Mouse (Mus musculus): ENCODE results near the gene Pbx4.

Gene Pbx4

DNA sequence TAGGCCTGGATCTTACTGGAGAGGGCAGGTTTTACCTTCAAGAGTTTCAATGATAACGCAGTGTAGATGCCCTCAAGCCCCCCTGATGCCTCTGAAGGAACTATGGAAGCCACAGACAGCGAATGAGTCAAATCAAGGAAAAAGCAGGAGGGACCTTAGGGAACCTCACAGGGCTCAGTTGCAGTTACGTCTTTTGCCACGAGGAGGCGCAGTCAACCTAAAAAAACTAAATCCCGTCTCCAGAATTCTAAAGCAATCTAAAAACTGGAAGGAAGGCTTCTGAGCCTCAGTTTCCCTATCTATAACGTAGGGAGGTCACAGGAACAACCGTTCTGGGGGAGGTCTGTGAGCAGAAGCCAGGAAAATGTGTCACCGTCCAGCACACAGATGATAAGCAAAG lies 41.9 kb downstream of the Pbx4 start:
- peak in 1 of 2 experiments; percentile 51 for DNase-seq (ENCODE audit: low spot score in 2 of 2)

DNA sequence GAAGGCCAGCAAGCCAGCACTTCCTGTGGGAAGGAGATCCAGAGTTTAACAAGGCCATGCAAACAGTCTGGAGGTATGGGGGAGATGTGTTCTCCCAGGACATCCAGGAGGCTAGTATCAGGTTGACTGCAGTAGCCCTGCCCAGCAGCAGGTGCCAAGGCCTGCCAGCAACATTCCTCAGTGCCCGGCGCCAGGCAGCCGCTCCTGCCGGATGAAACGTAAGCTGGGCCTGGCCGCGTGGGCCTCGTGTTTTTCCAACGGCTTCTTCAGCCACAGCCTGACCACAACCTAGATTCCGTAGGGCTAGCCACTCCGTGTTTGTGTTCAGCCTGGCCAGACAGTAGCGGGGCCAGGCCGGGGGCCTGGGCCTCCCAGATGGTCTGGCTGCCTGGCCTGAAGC lies 42.4 kb downstream of the Pbx4 start:
- no peak for DNase-seq (ENCODE audit: low spot score in 2 of 2)

DNA sequence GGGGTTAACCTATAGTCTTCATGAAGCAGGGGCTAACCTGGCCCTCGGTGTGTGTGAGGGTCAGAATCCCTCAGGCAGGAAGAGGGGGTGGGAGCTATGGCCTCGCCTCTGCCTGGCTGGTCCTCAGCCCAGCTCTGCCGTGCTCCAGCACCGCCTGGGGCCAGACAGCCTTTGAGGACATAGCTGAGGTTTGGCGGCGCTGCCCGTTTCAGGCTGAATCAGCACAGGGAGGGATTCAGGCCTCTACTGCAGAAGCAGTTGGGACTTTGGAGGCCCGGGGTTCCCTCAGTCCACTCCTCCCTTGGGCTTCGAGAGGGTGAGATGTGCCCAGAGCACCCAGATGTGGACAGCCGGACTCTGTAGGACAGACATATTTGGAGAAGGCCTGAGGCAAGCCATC lies 43.8 kb downstream of the Pbx4 start:
- no peak for DNase-seq (ENCODE audit: low spot score in 2 of 2)

DNA sequence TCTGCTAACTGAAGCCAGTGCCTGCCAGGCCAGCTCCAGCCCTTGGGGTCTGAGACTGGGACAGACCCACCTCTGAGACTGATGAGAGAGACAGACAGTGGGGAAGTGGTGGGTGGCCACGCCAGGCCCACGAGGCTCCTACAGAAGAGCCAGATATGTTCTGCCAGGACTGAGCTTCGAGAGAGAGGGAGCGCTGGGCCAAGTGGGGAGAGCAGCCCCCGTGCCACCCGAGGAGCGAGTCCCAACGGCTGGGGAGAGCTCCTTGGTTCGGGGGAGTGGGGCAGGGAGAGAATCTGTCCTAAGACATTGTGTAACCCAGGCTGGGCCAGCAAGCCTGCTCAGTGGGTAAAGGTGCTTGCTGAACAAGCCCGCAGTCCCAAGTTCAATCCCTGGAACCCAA lies 44.7 kb downstream of the Pbx4 start:
- DNase-seq (ENCODE audit: low spot score in 2 of 2), result no peak

DNA sequence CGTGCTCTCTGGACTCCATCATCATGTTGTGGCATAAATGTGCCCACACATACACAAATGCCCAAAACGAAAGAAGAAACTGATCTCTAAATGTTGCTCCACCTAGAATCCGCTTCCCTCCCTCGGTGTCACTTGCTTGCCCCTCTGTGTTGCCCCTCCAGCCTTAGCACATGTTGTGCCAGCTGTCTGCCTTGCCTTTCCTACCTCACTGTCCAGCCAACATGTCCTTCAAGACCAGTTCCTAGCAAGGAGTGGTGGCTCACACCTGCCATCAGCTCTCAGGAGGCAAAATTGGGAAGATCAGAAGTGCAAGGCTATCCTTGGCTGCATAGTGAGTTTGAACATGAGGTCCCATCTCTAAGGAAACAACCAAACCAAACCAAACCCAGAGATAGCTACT lies 45.1 kb downstream of the Pbx4 start:
- DNase-seq (ENCODE audit: low spot score in 2 of 2), result no peak

DNA sequence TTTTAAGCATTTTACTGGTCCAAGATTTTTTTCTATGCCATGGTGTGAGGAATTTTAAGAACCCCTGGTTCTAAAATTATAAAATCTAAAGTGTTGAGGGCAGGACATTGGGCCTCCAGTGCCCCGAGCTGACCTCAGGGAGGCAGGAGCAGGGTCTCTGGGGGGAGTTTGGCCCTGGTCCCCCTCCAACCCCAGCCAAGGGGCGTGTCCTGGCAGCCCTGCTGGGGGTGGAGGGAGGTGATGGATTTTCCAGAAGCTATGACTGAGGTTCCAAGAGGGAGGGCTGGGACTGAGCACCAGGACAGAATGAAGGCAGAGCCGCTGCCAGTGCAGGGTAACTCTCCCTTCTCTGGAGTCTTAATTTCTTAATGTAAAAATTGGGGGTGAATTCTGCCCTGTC lies 45.7 kb downstream of the Pbx4 start:
- no peak for DNase-seq (ENCODE audit: low spot score in 2 of 2)

DNA sequence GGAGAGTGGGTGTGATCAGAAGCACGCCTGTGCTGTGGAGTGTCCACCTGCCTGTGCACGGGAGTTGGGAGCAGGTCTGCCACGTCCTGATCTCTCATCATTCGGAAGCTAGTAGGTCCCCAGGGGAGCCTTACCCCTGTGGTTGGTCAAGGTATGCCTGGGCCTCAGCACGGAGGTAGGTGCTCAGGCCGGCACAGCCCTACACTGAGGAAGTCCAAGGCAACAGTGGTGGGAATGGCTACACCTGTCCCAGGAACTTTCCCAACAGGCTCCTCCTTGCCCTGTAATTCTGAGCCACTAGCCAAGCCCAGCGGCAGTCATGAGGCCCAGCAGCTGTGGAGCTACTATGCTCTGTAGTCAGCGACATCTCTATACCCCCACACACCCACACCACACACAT lies 47.4 kb downstream of the Pbx4 start:
- DNase-seq (ENCODE audit: low spot score in 2 of 2), result no peak

DNA sequence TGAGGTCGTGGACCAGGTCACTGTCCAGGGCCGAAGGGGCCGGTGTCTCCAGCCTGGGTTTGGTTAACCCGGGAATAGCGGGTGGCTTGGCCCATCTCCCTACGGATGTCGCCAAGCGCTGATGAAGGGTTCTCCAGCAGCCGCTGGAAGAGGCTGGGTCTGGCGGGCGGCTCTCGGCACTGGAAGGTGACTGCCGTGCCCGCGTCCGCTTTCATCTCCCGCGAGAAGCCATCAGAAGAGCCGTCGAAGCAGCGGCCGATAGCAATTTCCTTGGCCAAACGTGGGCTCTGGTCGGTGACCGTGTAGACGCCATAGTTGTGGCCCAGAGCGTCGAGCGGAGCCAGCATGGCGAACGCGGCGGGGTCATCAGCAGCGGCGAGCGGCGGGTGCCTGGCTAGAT lies 48.5 kb downstream of the Pbx4 start:
- DNase-seq (ENCODE audit: low spot score in 2 of 2), result no peak

DNA sequence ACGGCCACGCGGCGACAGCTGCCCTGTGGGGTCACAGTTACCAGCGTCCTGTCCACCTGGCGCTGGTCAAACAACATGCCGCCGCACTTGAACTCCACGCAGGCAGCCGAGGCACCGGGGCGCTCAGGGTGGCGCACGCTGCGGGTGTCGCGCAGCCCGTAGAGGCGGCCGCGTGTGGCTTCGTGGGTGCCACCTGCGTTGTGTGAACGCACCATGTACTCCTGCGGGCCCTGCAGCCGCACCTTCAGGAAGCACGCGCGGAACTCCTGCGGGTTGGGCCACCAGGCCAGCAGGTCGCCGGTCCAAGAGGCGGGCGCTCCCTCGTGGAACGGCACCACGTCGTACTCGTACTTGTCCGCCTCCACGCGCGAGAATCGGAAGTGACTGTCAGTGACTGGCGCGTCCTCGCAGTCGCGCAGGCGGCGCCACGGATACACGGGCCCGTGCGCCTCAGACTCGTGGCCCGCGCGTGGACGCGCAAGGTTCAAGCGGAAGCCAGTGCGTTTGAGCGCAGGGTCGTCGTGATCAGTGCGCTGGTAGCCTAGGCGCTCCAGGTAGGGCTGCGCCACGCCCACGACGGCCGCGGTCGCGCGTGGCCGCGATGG lies 49.1 kb downstream of the Pbx4 start:
- DNase-seq (ENCODE audit: low spot score in 2 of 2), result no peak

DNA sequence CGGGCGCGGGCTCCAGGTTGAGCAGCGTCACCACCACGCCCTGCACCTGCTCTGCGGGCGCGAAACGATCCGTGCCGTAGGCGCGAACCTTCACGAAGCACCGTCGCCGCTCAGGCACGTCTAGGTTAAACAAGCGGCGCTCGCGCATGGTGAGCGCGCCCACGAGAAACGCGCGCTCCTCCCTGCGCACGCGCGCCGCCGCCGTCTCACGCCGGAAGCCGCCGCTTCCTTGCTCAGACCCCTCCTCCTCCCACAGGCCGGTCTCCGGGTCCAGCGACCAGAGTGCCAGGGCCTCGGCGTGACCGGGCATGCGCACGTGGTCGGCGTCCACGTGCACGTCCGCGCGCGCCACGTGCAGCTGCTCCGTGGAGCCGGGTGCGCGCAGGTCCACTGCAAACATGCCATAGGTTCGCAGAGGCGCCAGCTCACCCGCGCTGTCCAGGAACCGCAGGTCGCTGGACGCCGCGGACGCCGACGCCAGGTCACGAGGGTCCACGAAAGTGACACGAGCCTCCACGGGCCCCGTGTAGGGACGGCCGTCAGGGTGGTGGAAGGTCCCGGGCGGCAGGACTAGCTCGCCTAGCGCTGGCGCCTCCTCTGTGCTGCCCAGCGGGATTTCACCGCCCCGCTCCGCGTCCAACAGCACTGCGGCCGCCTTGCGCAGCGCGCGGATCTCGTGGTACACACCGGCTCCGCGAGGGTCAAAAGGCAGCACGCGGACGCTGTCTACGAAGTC lies 49.9 kb downstream of the Pbx4 start:
- DNase-seq (ENCODE audit: low spot score in 2 of 2), result no peak

DNA sequence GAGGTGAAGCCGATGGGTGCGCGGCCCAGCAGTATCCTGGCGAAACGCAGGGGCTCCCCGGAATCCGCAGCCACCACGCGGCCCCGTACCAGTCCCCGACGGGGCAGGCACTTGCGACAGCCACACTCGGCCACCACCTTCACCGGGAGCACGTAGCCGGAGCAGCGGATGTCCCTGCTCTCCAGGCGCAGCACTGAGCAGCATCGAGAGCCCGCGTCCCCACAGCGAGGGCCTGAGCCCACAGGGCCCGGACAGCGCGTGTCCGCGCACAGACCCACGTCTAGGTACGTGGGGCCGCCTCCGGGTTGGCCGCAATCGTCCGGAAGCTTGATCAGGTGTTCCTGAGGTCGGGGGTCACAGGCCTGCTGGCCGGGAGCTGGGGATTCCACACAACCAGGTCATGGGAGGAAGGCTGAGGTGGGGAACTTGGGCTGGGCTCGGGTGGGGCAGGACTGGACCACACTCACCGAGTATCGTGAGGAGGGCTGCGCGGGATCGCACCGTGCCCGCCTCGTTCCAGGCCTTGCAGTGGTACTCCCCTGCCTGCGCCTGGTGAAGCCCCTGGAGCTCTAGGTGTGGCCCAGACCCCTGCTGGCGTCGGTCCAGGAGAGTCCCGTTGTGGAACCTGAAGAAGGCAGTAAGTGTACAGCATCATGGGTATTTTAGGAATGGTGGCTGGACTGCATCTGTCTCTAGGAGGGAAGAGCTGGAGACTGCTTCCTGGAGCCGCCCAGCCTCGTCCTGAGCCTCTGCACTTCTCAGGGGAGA lies 50.7 kb downstream of the Pbx4 start:
- no peak for DNase-seq (ENCODE audit: low spot score in 2 of 2)

DNA sequence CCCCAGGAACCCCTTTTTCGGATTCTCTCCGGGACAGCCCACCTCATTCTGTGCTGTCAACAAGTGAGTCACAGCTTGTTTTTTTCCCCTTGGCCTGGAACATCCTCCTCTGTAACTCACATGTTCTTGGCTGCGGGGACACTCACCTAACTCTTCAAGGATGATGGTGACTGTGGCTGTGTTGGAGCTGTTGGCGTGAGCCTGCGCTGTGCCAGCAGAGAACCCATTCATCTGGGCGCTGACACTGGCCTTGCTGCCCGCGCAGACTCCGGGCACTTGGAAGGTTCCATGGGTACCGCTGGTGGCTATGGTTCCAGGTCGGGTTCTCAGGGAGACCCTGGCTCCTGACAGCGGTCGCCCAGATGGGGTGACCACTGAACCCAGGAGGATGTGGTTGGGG lies 51.9 kb downstream of the Pbx4 start:
- no peak for DNase-seq (ENCODE audit: low spot score in 2 of 2)

DNA sequence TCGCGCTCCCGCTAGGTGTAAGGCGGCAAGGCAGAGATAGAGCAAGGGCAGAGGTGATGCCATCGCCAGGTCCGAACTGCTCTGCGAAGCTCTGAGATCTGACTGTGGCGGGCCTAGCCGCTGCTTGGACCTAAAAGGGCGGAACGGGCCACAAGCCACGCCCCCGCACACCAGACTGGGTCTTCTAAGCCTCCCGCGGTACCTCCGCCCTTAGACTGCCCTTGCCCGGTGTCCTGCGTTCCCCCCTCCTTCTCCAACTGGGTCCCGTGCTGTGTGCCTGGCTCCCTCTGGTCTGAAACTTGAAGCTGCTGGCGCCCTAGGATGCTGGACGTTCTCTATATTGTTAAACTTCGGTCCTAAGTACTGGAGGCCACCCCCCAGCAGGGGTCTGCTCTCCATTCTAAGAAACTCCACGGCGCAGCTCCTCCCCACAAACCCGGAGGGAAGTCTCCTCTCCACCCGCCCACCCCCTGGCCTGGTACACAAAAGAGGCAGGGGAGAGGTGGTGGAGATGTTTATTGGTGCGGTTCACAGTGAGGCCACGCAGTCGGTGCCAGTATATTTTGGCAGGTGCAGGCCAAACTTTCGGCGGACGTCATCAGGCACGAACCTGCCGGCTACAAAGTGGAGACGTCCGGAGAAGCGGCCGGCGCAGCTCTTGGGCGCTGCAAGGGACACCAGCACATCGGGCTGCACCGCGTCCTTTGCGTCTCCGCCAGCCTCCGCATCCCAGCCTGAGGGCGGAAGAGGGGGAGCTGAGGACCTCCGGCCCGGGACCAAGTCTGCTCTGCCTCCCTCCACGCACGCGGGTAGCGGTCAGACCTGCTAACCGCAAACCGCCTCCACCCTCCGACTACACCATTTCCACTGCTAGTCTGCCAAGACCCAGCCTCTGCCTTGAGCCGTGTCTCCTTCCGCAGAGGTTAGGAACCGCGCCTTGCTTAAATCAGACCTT lies 55.3 kb downstream of the Pbx4 start, which contains the start of gene Cilp2:
Gene Cilp2 (minus strand): TSS at position 399 of the 955 bp plus-strand sequence.
- peak in 1 of 2 experiments; percentile 32 for DNase-seq (ENCODE audit: low spot score in 2 of 2)

DNA sequence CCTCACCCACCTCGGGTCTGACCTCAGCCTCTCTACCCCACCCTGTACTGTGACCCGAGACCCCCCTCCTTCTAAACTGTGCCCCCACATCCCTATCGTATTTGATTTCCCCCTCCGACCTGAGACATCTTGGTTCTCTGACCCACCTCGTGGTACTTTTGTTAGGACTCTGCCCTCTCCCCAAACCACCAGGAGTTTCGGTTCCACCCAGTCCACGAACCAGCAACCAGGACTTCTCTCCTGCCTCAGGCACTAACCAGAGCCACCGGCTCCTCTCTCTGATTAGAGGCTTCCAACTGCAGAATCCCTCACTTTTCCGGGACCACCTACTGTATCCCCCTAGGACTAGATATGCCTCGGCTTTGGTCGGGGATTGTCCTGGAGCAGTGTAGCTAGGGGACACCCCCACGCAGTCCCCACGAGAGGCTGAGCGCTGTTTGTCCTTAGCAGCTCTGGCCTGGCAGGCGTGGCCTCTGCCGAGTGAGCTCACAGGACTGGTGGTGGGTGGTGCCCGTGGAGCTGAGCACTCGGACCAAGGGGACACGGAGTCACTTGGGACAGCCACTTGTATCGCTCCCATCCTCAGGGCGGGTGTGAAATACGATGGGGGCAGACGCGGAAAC lies 56.1 kb downstream of the Pbx4 start:
- DNase-seq (ENCODE audit: low spot score in 2 of 2), result no peak

DNA sequence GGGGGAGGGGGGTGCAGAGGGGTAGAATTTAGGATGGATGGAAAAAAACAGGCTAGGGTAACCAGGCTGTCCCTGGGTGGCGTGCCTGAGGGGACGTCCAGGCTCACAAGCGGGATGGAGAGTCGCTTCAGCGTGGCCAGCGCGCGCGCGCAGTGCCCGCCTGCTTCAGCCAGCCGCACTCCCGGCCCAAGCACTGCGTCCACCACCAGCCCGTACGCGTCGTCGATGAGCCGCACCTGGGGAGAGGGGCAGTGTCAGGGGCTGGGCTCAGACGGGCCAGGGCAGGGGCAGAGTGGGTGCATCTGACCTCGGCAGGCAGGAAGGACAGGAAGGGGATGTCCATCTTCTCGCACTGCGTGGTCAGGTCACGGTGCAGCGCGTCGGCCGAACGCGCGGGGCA lies 56.6 kb downstream of the Pbx4 start:
- DNase-seq (ENCODE audit: low spot score in 2 of 2), result no peak

DNA sequence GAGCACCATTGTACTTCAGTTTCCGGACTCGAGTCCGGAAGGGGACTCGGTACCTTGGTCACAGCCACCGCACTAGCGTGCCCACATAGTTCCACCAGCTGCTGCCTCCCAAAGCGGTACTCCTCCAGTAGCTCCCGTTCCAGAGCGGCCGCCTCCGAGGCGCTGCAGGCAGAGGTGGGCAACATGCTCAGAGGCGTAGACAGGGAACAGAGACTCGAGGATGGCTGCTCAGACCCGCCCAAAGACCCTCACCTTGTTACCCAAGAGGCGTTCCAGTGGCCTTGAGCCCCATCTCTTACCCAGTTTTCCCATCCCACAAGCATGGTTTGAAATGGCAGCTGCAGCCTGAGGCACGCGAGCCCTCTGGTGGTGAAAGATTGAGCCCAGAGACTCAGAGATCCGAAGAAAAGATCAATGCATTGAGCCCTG lies 58.5 kb downstream of the Pbx4 start:
- DNase-seq (ENCODE audit: low spot score in 2 of 2), result no peak

DNA sequence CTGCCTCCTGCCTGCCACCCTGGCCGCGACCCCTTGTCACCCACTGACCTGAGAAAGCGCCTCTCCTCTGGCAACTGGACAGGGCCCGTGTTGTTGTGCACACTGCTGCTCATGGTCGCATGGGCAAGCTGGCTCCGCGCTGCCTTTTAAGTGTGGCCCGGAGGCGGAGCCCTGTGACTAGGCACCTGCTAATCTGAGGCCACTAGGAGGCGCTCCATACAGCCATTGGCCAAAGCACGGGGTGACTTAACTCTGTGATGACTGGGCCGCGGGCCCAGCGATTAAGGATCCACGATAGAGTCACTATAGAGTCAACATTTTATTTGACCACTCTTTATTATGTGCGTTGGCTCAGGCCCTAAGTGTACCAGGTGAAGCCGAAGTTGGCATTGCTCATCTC lies 61.6 kb downstream of the Pbx4 start:
- DNase-seq (ENCODE audit: low spot score in 2 of 2), result peak in 1 of 2 experiments; percentile 35

DNA sequence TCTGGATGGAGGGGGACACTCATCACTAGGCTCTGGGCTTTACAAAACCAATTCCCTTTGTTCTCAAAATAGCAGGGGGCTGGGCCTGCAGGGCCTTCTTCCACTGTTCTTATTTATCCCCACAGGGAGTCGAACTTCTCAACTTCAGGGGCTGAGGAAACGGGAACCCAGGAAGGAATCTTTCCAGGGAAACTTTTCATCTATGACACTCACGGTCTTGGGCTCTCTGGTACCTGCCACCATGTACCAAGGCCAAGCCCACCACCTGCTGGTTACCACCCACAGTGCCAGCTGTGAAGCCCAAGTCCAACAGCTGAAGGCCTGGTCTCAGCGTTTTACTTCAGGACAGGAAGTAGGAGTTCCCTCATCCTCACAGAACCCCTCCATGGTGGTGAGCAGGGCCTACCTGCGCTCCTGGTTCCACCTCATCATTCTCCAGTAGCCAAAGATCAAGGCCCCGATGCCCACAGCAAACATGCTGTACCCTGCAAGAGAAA lies 62.6 kb downstream of the Pbx4 start:
- no peak for DNase-seq (ENCODE audit: low spot score in 2 of 2)

DNA sequence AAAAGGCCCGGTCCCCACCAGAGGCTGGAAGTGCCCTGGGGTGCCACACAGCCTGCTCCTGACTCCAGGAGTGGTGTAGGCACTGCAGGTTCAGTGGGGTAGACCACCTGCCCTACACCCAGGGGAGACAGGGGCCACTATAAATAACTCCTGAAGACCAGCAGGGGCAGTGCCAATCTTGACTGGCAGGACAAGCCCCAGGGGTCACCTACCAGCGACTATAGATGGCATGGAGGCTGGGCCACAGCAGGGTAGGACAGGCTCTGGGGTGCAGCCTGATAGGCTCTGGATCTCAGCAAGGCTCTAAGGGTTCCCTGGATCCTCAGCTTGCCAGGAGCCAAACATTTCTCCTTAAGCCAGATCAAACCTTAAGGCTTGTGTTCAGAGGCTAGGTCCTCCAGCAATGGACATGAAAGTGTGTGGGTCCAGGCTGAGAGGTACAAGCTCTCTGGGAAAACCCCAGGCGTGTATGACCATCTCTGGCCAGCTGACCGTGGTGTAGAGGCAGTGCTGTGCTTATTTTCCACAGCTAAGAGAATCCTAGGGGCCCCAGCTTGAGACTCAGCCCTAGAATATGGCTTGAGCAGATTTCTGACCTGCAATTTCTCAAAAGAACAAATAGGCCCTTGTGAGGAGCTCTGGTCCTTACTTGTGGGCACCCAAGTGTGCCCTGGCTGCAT lies 63.6 kb downstream of the Pbx4 start:
- no peak for DNase-seq (ENCODE audit: low spot score in 2 of 2)

DNA sequence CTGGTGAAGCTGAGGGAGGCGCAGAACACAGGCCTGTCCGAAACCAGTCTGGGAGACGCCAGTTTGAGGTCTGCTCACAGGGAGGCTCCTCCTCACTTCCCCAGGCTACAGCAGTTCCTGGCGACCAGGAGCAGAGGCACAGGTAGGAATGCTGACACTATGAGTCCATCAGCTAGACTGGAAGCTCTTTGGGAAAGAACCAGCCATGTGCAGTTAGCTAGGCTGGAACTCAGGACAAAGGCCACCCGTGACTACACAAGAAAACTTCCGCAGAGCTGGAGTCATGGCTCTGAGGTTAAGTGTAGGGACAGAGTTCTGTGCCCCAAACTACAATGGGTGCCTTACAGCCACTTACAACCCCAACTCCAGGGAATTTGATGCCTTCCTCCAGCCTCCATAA lies 65.6 kb downstream of the Pbx4 start:
- DNase-seq (ENCODE audit: low spot score in 2 of 2), result no peak

DNA sequence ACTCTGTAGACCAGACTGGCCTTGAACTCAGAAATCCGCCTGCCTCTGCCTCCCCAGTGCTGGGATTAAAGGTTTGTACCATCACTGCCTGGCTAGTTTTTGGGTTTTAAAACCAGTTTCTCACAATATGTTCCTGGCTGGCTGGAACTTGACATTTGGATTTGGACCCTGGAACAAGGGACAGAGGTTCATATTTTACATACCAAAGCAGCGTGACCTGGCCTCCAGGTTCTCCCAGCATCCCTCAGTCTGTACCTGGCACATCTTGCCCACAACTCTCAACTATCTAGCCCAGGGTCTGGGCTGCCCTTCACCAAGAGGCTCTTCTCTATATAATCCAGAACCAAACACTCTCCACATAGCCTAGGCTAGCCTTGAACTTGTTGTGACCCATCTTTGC lies 67.6 kb downstream of the Pbx4 start:
- DNase-seq (ENCODE audit: low spot score in 2 of 2), result no peak

Data from heart, adult 9 months (tissue).